Mouse (Mus musculus): ENCODE measurements around the gene Ttc7.
A peak's percentile ranks its signal among the peaks of the same experiment; 100 is the strongest.

Ttc7 gene

DNA sequence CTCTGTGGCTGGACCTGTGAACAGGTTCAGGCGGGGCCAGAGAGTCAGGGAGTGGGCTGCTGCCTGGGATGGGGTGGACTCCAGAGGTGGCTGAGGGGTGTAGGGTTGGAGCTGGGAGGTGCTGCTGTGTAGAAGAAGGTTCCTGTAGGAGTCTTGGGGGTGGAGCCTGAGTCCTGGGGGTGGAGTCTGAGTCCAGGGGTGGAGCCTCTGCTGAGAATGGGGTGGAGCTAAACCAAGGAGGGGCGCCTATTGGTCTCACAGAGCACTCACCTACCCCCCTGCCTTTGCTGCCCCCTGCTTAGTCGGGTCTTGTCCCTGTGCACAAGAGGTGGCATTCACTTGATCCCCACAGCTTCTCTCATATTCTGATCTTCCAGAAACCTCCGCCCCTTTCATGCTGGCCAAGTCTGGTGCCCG, 31.9 kb downstream of the Ttc7 start:
- no peak for DNase-seq (ENCODE audit: low spot score)

GRCm38 (mm10) chr17:87315021-87315531, 32.4 kb downstream of the Ttc7 start:
- peak; percentile 84 for DNase-seq (ENCODE audit: low spot score)

DNA sequence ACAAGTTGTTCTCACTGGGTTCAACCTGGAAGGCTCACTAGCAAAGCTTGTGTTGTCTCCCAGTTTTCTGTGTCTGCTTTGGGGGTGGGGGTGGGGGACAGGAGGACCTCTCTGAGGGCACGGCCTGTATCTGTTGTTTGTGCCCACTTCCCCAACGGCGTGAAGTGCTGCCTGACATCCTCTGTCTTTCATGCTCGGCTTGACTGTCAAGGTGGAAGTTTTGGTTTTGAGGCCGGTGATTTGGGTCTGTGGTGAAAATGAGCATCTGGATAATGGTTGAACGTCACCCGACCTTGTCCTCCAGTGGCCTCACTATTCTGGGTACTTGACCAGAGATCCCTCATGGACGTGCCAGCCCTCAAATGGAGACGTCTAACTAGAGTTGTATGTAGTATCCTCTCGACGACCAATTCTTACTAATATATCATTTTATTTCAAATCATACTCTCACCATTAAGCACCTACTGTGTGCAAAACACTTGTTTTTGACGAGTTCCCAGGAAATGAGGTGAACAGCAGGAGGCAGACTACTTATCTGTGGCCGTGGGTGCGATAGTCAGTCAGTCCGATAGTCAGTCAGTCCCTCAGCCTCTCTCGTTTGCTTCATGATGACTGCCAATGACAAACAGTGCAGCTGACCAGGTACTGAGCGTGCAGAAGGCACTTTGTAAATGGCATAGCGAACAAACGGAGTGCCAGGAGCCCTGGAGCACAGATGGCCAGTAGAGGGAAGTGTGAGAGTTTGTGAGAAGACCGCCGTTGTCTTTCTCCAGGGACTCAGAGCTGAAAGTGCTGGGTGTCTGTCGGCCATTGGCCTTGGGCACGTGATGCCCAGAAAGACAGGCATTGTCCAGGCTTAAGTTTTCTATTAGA, 33.4 kb downstream of the Ttc7 start:
- DNase-seq (ENCODE audit: low spot score): no peak

- no peak for DNase-seq (ENCODE audit: low spot score)
Measured at GRCm38 (mm10) chr17:87317271-87317670, 34.6 kb downstream of the Ttc7 start.

DNA sequence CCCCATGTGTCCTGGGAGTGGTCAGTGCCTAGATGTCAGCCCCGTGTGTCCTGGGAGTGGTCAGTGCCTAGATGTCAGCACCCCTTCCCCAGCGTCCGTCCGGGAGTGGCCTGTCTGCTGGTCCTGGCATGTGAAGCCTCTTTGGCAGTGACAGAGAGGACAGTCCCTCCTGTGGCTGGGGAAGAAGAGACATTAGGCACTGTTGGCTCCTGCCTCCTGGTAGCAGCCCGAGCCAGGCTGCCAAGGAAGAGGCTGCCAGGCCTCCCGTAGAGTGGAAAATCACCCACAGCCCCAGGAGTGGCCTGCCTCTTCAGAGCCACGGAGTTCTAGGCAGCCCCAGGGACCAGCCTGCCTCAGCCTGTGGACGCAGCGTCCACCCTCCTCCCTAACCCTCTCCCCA, 35.3 kb downstream of the Ttc7 start:
- DNase-seq (ENCODE audit: low spot score): no peak

- no peak for DNase-seq (ENCODE audit: low spot score)
Measured at GRCm38 (mm10) chr17:87321673-87322072, 39.0 kb downstream of the Ttc7 start.

- no peak for DNase-seq (ENCODE audit: low spot score)
Measured at GRCm38 (mm10) chr17:87323215-87323614, 40.5 kb downstream of the Ttc7 start.

DNA sequence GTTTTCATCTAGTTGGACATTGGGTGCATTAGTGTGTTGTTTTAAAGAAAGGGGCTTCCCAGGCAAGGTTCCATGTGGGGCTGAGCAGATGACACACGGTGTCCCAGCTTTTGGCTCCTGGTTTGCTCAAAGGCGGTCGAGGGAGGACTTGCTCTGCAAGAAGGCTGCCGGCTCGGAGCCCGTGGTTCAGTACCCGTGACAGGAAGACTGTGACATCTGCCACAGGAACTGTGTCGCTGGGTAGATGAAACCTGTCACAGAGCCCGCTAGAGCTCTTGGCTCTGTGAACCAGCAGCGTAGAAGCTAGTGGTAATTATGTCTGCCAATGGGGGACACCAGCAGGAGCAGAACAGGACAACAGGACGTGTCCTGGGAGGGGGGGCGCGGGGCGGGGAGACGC, 42.8 kb downstream of the Ttc7 start:
- no peak for DNase-seq (ENCODE audit: low spot score)

GRCm38 (mm10) chr17:87326987-87327386, 44.3 kb downstream of the Ttc7 start:
- no peak for DNase-seq (ENCODE audit: low spot score)

DNA sequence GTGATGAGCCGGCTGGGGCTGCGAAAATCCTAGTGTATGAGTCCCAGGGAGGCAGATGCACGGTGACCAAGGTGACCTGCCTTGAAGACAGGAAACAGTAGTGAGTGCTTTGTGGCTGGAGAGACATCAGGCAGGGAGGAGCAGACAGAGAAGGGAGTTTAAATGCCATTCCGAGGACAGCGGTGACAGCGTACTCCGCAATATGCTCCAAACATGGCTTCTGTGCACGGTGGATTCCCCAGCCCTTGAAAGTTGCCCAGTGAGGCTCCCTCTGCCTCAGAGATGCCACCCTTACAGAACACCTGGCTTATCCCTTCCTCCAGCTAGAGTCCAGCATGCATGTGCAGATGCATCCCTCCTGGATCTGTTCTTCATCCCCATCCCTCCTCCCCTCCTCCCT, 45.0 kb downstream of the Ttc7 start:
- DNase-seq (ENCODE audit: low spot score): no peak

DNA sequence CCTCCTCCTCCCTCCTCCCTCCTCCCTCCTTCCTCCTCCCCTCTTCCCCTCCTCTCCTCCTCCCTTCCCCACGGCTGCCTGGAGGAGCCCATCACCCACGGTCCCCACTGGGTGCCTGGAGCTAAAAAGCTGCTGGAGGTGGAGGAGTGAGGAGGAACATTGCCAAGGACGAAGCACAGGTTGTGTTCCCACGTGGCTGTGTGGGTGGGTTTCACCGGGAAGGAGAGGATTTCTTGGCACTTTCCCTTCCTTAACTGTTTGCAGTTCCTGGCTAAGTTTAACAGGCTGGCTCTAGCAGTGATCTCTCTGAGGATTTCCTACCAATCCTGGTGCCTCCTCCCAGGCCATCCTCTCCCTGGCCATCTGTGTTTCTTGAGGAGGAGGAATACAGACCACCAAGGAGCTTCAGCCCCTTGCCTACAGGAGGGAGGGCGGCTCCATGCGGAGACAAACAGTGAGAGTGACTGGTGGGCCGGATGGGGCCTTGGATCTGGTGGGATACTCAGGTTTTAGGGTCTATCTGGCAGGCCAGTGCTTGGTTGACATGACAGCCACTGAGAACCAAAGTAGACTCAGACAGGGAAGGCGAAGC, 45.6 kb downstream of the Ttc7 start:
- peak; percentile 90 for DNase-seq (ENCODE audit: low spot score)

DNA sequence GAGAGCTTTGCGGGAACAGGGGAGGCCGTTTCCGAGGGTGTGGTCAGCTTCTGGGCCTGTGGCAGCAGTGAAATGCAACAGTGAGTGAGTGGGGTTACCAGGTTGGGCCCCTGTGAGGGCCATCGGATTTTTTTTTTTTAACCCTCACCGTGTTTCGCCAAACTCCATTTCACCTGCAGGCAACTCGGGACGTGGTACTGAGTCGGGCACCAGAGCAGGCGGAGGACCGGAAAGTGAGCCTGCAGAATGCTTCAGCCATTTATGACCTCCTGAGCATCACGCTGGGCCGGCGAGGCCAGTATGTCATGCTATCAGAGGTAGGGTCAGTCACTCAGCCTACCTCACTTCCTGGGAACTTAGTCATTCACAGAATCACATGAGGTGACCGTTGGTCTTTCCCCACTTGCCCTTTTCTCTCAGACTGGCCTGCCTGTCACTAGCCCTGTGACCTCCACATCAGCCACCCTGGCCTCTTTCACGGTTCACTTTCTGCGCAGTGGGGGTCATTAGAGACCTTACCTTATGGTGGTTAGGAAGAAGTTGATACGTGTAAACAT, 46.5 kb downstream of the Ttc7 start:
- DNase-seq (ENCODE audit: low spot score): no peak

DNA sequence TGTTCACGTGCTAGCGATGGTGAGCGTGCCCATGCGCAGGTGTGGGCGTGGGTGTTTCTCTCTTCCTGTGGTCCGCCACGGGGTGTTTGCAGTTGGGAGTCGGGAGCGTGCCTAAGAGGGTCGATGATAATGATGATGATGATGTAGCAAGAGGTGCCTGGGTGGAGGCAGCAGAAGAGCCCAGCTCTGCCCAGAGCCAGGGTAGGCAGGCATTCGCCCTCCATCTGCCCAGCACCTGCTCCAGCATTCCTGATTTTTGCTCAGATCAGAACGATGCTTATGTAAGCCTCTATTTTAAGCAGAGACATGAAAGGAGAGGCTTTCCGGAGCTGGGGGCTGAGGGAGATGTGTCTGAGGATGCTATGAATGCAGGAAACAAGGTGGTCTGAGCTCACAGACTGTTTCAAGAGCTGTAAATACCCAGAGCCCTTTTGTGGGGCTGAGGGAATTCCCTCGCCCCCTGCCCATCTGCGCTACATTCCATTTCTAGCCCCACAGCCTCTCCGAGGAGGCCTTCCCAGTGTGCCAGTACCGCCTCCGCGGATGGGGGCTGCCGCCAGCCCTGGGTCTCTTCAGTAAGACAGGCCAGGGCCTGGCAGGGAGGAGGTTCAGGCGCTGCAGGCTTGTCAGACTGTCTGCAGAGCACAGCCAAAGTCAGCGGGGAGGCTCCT, 47.7 kb downstream of the Ttc7 start:
- peak; percentile 76 for DNase-seq (ENCODE audit: low spot score)

DNA sequence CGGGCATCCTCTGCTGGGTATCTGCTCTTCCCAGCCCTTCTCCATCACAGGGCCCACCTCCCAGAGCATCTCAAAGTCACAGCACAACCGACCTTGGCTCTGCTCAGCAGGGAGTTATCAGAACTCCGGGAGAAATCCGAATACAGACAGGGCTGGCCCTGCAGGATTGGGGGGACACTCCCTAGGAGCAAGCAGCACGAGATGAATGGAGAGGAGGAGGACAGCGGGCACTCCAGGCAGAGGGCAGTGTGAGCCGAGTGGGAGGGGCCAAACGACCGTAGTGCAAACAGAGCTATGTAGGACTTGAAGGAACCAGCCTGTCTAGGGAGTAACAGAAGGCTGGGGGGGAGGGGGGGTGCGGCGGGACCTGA, 48.2 kb downstream of the Ttc7 start:
- no peak for DNase-seq (ENCODE audit: low spot score)

DNA sequence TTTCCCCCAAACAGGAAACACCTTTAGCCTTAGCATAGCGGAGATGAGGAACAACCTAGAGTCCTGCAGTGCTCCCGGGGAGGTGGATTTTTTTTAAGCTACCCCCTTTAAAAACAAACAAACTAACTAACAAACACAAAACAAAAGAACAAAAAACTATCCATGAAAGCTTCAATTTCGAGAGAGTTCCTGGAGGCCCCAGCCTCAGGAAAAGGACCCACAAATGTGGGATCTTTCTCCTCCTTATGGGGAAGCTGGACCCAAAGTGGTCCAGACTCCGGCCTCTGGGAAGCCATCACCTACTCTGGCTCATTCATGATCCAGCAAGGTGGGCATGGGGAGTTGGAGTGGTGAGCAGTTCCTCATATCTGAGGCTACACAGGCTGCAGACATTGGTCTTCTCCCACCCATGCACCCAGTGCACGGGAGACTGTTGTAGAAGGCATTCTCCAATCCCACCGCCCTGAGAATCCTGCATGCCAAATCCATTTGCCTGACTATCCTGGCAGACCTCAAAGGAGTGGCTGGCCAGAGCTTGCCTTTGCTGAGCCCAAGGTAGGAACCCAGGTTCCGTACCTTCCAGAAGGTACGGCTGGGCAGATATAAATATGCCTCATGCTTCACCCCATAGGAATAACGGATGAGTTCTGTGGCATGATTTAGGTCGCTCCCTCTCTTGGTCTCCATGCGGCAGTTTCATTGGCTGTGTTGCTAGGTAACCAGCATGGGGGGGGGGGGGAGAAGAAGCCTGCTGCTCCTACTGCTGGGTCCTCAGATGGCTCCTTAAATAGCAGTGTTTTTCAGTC, 48.9 kb downstream of the Ttc7 start:
- no peak for DNase-seq (ENCODE audit: low spot score)

DNA sequence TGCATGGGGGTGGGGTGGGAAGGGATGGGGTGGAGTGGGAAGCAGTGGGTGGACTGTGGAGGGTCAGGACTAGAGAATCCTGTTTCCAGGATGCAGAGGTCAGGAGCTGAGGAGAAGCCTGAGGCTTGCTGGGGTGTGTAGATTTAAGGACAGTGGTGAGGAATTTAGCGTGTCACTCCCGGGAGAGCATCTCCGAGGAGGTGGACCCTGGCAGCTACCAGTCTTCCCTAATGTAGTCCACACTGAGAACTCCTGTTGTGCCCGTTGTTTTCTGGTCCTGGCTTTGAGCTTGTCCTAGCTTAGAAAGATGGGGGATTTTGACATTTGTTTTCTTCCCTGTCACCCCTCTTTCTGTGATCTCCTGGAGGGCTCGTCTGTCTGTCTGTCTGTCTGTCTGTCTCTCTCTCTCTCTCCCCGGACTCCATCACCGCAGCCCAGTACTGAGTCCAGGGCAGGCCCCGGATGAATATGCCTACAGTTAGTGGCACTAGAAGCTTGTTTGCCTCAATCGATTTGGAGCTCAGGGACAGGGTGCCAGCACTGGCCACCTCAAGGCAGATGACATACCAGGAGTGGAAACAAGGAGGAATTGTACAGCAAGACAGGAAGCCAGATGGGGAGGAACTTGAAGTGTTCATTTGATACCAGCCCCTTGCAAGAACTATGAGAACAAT, 49.6 kb downstream of the Ttc7 start:
- no peak for DNase-seq (ENCODE audit: low spot score)

GRCm38 (mm10) chr17:87332887-87333286, 50.2 kb downstream of the Ttc7 start:
- DNase-seq (ENCODE audit: low spot score): no peak

- no peak for DNase-seq (ENCODE audit: low spot score)
Measured at GRCm38 (mm10) chr17:87334162-87334561, 51.5 kb downstream of the Ttc7 start.

DNA sequence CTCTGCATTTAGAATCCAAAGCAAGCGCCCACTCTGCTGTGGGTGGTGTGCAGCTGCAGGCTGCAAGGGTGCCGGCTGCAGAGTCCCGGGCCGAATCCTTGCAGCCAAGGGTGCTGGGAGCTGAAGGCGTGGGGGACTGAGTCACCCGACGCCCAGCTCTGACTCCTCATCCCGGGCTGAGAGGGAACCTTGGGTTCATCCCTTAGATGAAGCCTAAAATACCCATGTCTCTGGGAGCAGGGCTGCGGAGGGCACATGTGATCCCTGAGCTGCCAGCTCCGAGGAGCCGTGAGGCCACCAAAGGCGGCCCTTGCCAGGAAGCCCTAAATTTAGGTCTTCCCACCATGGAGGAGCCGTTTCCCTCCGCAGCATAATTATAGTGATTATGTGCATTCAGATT, 52.5 kb downstream of the Ttc7 start:
- DNase-seq (ENCODE audit: low spot score): no peak

DNA sequence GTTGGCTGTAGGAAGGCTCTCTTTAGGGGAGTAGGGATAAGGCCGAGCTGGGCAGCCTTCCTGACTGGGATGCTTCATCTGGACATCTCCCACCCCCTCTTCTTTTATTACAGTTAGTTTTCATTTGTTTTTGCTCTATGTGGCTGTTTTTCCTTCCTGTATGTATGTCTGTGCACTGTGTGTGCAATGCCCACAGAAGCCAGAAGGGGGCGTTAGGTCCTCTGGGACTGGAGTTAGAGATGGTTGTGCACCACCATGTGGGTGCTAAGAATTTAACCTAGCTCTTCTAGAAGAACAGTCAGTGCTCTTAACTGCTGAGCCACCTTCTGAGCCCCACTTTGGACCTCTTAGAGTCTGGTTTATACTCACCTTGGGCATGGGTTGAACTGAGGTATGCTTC, 53.0 kb downstream of the Ttc7 start:
- no peak for DNase-seq (ENCODE audit: low spot score)

DNA sequence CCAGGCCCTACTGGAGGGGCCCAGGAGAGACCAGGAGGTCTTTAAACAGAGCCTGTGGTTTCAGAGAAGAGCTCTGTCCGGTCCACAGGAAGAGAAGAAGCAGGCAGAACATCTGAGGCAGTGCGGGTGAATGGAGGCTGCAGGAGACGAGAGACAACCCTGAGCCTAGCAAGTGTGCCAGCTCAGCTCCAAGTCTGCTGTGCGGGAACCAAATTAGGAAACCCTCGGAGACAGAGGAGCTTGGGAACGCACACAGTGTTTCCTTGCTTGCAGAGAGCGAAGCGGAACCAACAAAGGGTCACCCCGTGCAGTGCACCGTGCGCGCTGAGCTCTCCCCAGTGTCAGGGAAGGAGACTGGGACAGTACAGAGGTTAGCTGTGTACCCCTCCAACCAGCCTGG, 54.2 kb downstream of the Ttc7 start:
- DNase-seq (ENCODE audit: low spot score): no peak

All from left cerebral cortex, adult 11 months (tissue).